Mouse (Mus musculus) limb, embryonic 12.5 days (tissue): ENCODE results near the gene Il1a. TPM values are rescaled to one million over a fixed set of nuclear protein-coding genes. Genes with fewer than 3 reads are reported as not detected.
A peak's percentile ranks its signal among the peaks of the same experiment; 100 is the strongest.

Source experiments
- ATAC-seq: fragments of 200-750 bp; cut with Nextera tagmentation; 2 replicates; pipeline ENCODE4 v1.8.0; 2017; ENCODE audit warnings: low read depth, moderate TSS enrichment; ENCODE audit not compliant: insufficient number of reproducible peaks, insufficient read depth, low FRiP score, low TSS enrichment
- H3K27ac ChIP-seq: fragments of 300-500 bp; sonication (generic); 2 replicates; pipeline ENCODE4 v1.5.1; 2016; ENCODE audit warnings: mild to moderate bottlenecking, moderate library complexity
- H3K27me3 ChIP-seq: fragments of 300-500 bp; sonication (generic); 2 replicates; pipeline ENCODE4 v1.6.1; 2016; ENCODE audit warnings: mild to moderate bottlenecking, moderate library complexity
- H3K36me3 ChIP-seq: fragments of 300-500 bp; sonication (generic); 2 replicates; pipeline ENCODE4 v1.6.1; 2016; ENCODE audit warnings: mild to moderate bottlenecking, moderate library complexity
- H3K4me1 ChIP-seq: fragments of 300-500 bp; sonication (generic); replicated peaks from 2 replicates; pipeline ENCODE4 v1.6.1; 2016
- H3K4me2 ChIP-seq: fragments of 300-500 bp; sonication (generic); 2 replicates; pipeline ENCODE4 v1.6.1; 2016; ENCODE audit warnings: mild to moderate bottlenecking, moderate library complexity
- H3K4me3 ChIP-seq: fragments of 300-500 bp; sonication (generic); replicated peaks from 2 replicates; pipeline ENCODE4 v1.5.1; 2016; ENCODE audit warnings: mild to moderate bottlenecking
- H3K9ac ChIP-seq: fragments of 300-500 bp; sonication (generic); replicated peaks from 2 replicates; pipeline ENCODE4 v1.6.1; 2016; ENCODE audit warnings: mild to moderate bottlenecking, moderate library complexity
- H3K9me3 ChIP-seq: fragments of 300-500 bp; sonication (generic); 2 replicates; pipeline ENCODE4 v1.6.1; 2016; ENCODE audit warnings: mild to moderate bottlenecking, moderate library complexity
- WGBS: fragments of 180-500 bp; shearing (Covaris S2); methylation state at CpG from one replicate; pipeline ENCODE4 v1.1.7; 2016; 5-methylcytosine and 5-hydroxymethylcytosine counted together
- polyA plus RNA-seq: library from polyadenylated mRNA; unstranded; fragments of >200 nt; fragmentation: Nextera tagmentation; extraction: Ambion mirVana; gene quantifications from 2 replicates; pipeline ENCODE4 v1.2.1, GENCODE M21; 2016

Gene Il1a
- polyA plus RNA-seq, 1 experiment from 2014 or later: not detected

DNA sequence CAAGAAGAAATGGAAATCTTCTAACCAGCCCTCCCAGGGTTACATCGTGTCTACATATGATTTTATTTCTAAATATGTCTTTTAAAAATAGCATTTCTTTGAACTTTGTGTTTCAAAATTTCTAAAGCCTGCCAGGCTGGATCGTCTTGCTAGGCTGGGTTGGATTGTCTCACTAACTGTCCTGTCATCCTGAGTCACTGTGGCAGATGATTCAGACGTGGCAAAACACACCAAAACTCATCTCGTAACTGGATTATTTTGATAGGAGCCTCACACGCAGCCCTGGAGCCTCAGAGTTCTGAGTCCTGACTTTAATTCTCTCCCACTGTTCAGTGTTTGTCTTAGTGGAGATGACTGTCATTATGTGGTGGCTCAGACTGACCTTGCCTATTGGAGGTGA lies 46.7 kb downstream of the Il1a start:
- Histone ChIP-seq H3K27me3 (no peaks in the 10 kb centered on the region), H3K36me3 (peaks cover 21% of the 10 kb centered on the region), H3K4me3 (no peak overlapping the region), H3K27ac (no peak overlapping the region), H3K9me3 (peaks cover 10% of the 10 kb centered on the region; the same call in 1 of the 2 replicates), H3K4me1 (no peaks in the 10 kb centered on the region), H3K9ac (no peak overlapping the region), H3K4me2 (no peak overlapping the region)
- ATAC-seq: no peak
- 81% methylated on average over 5 of the region's 5 CpGs for WGBS

DNA sequence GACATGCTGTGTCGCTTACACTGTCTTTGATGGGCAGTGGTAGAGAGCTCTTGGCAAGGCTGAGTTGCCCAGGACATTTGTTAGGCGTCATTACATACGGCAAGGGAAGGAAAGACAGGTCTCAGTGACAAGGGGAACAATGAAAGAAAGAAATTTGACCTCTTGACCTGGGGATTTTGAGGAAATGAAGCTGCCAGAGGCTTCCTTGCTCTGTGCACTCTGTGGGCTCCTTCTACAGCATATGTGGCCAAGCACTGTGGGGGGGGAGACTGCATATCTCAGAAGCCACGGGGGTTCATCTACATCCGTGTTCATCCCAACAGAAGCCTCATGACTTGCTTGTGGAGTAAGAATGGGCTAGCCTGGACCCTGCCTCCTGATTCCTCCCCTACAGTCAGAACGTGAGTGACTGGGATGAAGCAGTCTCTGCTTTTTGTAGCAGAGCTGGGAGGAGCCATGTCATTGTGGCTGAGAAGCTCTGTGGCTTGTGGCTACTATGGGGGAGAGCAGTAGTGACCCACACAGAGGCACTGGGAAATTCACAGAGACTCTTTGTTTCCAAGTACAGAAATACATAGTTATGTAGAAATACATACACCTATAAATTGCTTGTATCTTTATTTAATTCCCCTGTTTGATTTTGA lies 48.5 kb downstream of the Il1a start:
- ATAC-seq: no peak
- H3K4me1 ChIP-seq: no peaks in the 10 kb centered on the region
- H3K4me3 ChIP-seq: no peak overlapping the region
- 61% methylated on average over 6 of the region's 6 CpGs for WGBS
- H3K9me3 ChIP-seq: peaks cover 3% of the 10 kb centered on the region; the same call in 1 of the 2 replicates
- H3K4me2 ChIP-seq: no peak overlapping the region
- no peak overlapping the region for H3K27ac ChIP-seq
- H3K36me3 ChIP-seq: peaks cover 3% of the 10 kb centered on the region; the same call in 1 of the 2 replicates
- no peaks in the 10 kb centered on the region for H3K27me3 ChIP-seq
- no peak overlapping the region for H3K9ac ChIP-seq

DNA sequence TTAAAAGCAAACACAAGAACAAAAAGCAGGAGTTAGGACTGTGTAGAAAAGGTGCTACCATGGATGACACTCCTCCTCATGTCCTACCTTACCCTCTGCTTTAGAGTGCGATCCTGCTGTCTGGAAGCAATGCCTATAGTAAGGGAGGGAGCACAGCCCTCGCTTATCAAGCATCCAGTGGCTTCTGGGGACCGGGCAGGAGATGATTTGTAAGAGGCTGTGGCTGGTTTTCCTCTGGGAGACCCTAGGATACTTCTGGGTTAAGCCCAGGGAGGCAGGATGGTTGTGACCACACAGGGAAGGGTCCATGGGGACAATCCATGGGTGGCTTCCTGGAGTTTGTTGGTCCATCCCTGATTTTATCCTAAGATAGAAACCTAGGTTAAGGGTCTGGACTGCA lies 49.1 kb downstream of the Il1a start:
- no peak overlapping the region for H3K9ac ChIP-seq
- 74% methylated on average over 3 of the region's 3 CpGs for WGBS
- H3K9me3 ChIP-seq: no peaks in the 10 kb centered on the region
- no peak overlapping the region for H3K4me2 ChIP-seq
- H3K4me1 ChIP-seq: no peaks in the 10 kb centered on the region
- H3K36me3 ChIP-seq: no peaks in the 10 kb centered on the region
- H3K27ac ChIP-seq: no peak overlapping the region
- H3K4me3 ChIP-seq: no peak overlapping the region
- H3K27me3 ChIP-seq: no peaks in the 10 kb centered on the region
- ATAC-seq: no peak

DNA sequence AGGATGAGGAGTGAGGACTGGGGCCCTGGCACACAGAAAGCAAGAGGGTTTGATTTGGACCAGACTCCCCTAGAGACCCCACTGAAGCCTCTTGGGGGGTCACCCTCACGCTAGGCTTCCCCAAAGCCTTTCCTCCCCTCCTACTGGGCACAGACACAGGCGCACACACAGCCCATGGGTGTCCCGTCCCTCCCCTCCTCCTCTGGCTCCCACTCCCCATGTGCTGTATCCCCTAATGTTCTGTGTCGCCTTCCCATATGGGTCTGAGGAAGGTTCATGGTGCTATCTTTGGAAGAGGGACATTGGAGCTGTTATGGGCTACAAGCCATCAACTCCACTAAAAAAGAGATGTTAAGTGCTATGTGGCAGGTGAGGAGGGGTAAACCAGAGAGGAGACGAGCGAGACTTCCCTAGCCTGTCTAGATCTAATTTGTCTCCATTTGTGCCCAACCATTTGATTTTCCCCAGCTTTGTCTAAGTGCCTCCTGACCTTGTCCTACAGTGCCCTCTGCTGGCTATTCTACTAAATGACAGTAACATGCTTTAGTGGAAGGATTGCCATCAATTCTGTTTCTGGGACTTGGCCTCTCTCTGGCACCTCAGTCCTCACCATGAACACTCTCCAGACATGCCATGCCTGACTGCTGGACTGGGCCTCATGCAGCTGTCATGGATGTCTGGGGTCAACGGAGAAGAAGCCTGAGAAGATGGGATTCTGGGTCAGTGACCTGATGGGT lies 51.1 kb downstream of the Il1a start:
- peak; percentile 50 for ATAC-seq
- Histone ChIP-seq H3K27ac (no peak overlapping the region), H3K9ac (no peak overlapping the region), H3K4me1 (no peaks in the 10 kb centered on the region), H3K4me3 (no peak overlapping the region), H3K4me2 (no peak overlapping the region), H3K36me3 (no peaks in the 10 kb centered on the region), H3K27me3 (no peaks in the 10 kb centered on the region), H3K9me3 (no peaks in the 10 kb centered on the region)
- 32% methylated on average over 7 of the region's 7 CpGs for WGBS

DNA sequence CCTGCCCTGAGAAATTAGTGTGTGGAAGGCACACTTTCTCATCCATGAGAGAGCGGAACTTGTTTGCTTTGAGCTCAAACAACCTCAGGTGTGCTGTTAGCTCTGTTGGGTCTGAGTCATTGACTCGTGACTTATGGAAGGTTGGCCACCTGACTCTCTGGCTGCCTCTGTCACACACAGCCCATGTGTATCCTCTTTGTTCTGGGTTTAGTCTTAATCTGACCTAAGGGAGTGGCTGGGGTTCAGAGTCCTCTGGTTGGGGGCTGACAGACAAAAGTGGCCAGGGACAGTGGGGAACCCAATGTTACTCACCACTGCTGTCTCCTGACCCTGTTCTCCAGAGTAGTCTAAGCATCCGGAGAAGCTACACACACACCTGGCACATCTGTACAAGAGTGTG lies 51.7 kb downstream of the Il1a start:
- H3K4me3 ChIP-seq: no peak overlapping the region
- no peaks in the 10 kb centered on the region for H3K9me3 ChIP-seq
- no peaks in the 10 kb centered on the region for H3K4me1 ChIP-seq
- 90% methylated on average over 3 of the region's 3 CpGs for WGBS
- no peaks in the 10 kb centered on the region for H3K27me3 ChIP-seq
- H3K9ac ChIP-seq: no peak overlapping the region
- no peak for ATAC-seq
- no peak overlapping the region for H3K4me2 ChIP-seq
- H3K27ac ChIP-seq: no peak overlapping the region
- no peaks in the 10 kb centered on the region for H3K36me3 ChIP-seq

DNA sequence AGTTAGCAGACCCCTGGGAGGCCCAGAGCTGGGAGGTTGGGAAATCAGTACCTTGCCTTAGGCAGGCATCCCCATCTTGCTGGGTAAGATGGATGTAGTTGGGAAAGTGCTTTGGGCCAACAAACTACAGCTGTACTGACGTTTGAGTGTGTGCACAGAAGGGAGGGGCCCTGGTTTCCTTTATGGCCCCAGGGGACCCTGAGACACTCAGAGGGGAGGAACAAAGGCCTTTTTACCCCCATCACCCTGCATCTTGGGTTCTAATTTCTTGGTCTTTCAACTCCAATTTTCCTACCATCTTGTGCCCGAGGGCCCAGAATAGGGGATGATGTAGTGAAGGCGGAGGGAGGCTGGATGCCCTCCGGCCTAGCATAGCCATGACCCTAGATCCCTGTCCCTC lies 53.8 kb downstream of the Il1a start:
- Histone ChIP-seq H3K9me3 (no peaks in the 10 kb centered on the region), H3K27ac (no peak overlapping the region)
- 63% methylated on average over 4 of the region's 4 CpGs for WGBS

DNA sequence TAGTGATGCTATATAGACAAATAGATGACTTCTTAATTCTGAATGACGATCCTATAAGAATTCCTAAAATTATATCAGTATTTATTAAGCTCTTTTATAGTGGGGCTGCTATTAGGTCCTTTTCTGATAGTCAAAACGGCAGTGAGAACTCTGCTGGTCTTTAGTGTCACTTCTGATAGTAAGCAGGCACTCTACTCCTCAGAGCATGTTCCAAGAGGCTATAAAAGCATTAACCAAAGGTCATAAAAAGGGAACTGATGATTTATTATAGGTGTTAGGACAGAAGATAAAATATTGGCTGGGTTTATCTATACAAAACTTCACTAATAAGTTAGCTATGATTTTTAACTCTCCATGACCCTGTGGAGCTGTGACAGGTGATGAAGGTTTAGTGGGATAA lies 55.7 kb downstream of the Il1a start:
- Histone ChIP-seq H3K9ac (no peak overlapping the region), H3K9me3 (no peaks in the 10 kb centered on the region), H3K4me2 (no peak overlapping the region), H3K4me3 (no peak overlapping the region), H3K36me3 (no peaks in the 10 kb centered on the region), H3K27ac (no peak overlapping the region), H3K27me3 (no peaks in the 10 kb centered on the region), H3K4me1 (no peaks in the 10 kb centered on the region)
- no peak for ATAC-seq
- WGBS: 52% methylated on average over 2 of the region's 2 CpGs

More for the DNA sequence above, 53.8 kb downstream of the Il1a start:
- no peaks in the 10 kb centered on the region for H3K36me3 ChIP-seq
- no peaks in the 10 kb centered on the region for H3K4me1 ChIP-seq
- no peak for ATAC-seq
- no peak overlapping the region for H3K4me2 ChIP-seq
- H3K4me3 ChIP-seq: no peak overlapping the region
- H3K27me3 ChIP-seq: no peaks in the 10 kb centered on the region
- no peak overlapping the region for H3K9ac ChIP-seq

DNA sequence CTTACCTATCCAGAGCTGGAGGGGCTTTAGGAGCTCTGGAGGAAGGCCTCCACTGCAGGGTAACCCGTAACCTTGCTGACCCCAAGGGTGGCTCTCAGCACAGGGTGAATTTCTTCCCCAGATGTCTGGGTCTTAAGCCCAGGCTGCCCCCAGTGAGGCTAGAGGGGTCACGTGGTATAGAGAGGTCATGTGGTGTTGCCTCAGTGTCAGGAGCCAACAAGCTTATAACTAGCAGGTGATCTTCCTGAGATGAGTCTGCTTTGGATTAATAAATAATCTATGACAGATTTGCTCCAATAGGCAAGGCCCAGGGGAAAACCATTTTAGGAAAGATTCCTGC lies 56.2 kb downstream of the Il1a start:
- Histone ChIP-seq H3K9ac (no peak overlapping the region), H3K4me2 (no peak overlapping the region), H3K4me1 (no peaks in the 10 kb centered on the region), H3K4me3 (no peak overlapping the region), H3K27ac (no peak overlapping the region), H3K27me3 (no peaks in the 10 kb centered on the region), H3K9me3 (no peaks in the 10 kb centered on the region), H3K36me3 (no peaks in the 10 kb centered on the region)
- 44% methylated on average over 2 of the region's 2 CpGs for WGBS
- ATAC-seq: no peak

DNA sequence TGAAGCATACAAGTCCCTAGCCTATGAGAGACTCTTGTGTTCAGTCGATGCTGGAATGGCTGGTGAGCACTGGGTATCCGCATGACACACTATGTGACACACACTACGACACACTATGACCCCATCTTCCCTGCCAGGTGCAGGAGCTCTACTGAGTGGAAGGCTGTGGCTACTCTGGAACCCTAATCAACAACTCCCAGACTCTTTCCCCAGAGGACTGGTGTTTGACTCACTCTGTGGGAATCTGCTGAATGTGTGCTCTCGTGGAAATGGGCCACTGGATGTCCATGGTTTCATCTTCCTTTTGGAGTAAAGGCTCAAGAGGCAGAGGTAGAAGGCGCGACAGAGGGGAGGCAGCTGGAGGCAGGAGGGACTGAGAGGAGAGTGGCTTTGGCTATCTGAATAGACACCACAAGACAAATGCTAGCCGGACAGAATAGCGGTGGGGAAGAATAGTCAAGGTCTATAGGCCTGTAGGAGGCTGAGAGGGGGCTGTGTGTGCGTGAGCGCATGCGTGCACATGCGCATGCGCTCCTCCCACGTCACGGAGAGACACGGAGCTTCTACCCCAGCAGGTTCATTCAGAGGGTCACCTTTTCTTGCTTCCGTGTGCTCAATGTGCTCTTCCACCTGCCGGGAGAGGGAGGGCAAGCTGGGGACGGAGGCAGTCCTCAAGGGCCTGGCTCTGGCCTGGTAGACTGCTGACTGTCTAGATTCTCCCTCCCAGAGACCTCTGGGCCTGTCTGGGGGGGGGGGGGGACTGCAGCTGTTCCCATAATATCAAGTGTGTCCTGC lies 56.7 kb downstream of the Il1a start:
- H3K4me2 ChIP-seq: no peak overlapping the region

More for the DNA sequence above, 56.7 kb downstream of the Il1a start:
- no peaks in the 10 kb centered on the region for H3K36me3 ChIP-seq
- H3K4me3 ChIP-seq: no peak overlapping the region
- no peaks in the 10 kb centered on the region for H3K4me1 ChIP-seq
- no peaks in the 10 kb centered on the region for H3K9me3 ChIP-seq
- WGBS: 86% methylated on average over 19 of the region's 19 CpGs
- no peak for ATAC-seq
- no peak overlapping the region for H3K9ac ChIP-seq
- no peak overlapping the region for H3K27ac ChIP-seq
- no peaks in the 10 kb centered on the region for H3K27me3 ChIP-seq
